Mouse (Mus musculus) heart, adult 9 months (tissue): ENCODE measurements around the gene Mosmo.
A peak's percentile ranks its signal among the peaks of the same experiment; 100 is the strongest.

Experiments
- DNase-seq, 2 experiments: peaks; one replicate each; pipeline ENCODE4 v3.0.0; 2022; ENCODE audit warnings: low spot score in 2 of 2

Gene Mosmo

GRCm38 (mm10) chr7:120699586-120699985 is 22.2 kb downstream of the Mosmo start:
- DNase-seq = no peak

- DNase-seq = no peak
Observed at GRCm38 (mm10) chr7:120703888-120704287, 26.5 kb downstream of the Mosmo start.

- no peak for DNase-seq
Observed at GRCm38 (mm10) chr7:120712071-120712470, 34.7 kb downstream of the Mosmo start.

GRCm38 (mm10) chr7:120713225-120713624 is 35.8 kb downstream of the Mosmo start:
- DNase-seq = no peak

- DNase-seq = peak; percentile 21 to 44
Observed at GRCm38 (mm10) chr7:120713951-120714350, 36.5 kb downstream of the Mosmo start.

GRCm38 (mm10) chr7:120717261-120717660 is 39.8 kb downstream of the Mosmo start:
- no peak for DNase-seq

- no peak for DNase-seq
Observed at GRCm38 (mm10) chr7:120721051-120721450, 43.6 kb downstream of the Mosmo start.

- DNase-seq = no peak
Observed at GRCm38 (mm10) chr7:120721456-120721855, 44.0 kb downstream of the Mosmo start.

GRCm38 (mm10) chr7:120722063-120722462 is 44.6 kb downstream of the Mosmo start:
- DNase-seq = no peak

- DNase-seq = no peak
Observed at GRCm38 (mm10) chr7:120722839-120723278, 45.4 kb downstream of the Mosmo start.

- no peak for DNase-seq
Observed at GRCm38 (mm10) chr7:120727581-120727980, 50.2 kb downstream of the Mosmo start.

- DNase-seq = peak; percentile 53 to 60
Observed at GRCm38 (mm10) chr7:120729635-120730034, 52.2 kb downstream of the Mosmo start.

GRCm38 (mm10) chr7:120732906-120733305 is 55.5 kb downstream of the Mosmo start:
- no peak for DNase-seq

GRCm38 (mm10) chr7:120739018-120739417 is 61.6 kb downstream of the Mosmo start, which contains the start of gene Vwa3a:
TSS of gene Vwa3a (plus strand) at chr7:120739318.
- DNase-seq = no peak

GRCm38 (mm10) chr7:120739558-120740101 is 62.2 kb downstream of the Mosmo start:
- DNase-seq = peak; percentile 61 to 83

- no peak for DNase-seq
Observed at GRCm38 (mm10) chr7:120743366-120744351, 66.2 kb downstream of the Mosmo start.

GRCm38 (mm10) chr7:120744606-120745005 is 67.2 kb downstream of the Mosmo start:
- DNase-seq = no peak

GRCm38 (mm10) chr7:120746029-120746428 is 68.6 kb downstream of the Mosmo start:
- DNase-seq = peak; percentile 82 to 85

- DNase-seq = no peak
Observed at GRCm38 (mm10) chr7:120746821-120747220, 69.4 kb downstream of the Mosmo start.

GRCm38 (mm10) chr7:120748478-120748877 is 71.1 kb downstream of the Mosmo start:
- no peak for DNase-seq

GRCm38 (mm10) chr7:120751330-120751729 is 73.9 kb downstream of the Mosmo start:
- no peak for DNase-seq

- DNase-seq = peak in 1 of 2 experiments; percentile 16
Observed at GRCm38 (mm10) chr7:120751906-120752305, 74.5 kb downstream of the Mosmo start.

GRCm38 (mm10) chr7:120754671-120755070 is 77.3 kb downstream of the Mosmo start:
- DNase-seq = peak; percentile 56 to 78
